Mouse (Mus musculus) cerebellum, adult 2 months (tissue): ENCODE results near the gene Rsc1a1.

Experiments
- CTCF ChIP-seq: fragments of 200-500 bp; IDR thresholded peaks from 2 replicates; pipeline ENCODE4 v1.5.1; 2011; ENCODE audit warnings: low read depth, mild to moderate bottlenecking, control low read depth, low read length, moderate library complexity, borderline replicate concordance; ENCODE audit not compliant: insufficient read depth
- POLR2A ChIP-seq: fragments of 200-500 bp; IDR thresholded peaks from 2 replicates; pipeline ENCODE4 v1.6.1; 2011; ENCODE audit warnings: low read length, control low read depth, borderline replicate concordance; ENCODE audit not compliant: insufficient read depth

- TF ChIP-seq CTCF, result no peak
- no peak for TF ChIP-seq POLR2A
These were observed 43.2 kb downstream of the Rsc1a1 start for GRCm38 (mm10) chr4:141641961-141642811.
